Mouse (Mus musculus) hindbrain, embryonic 15.5 days (tissue): ENCODE results near the gene P2ry10. TPM values are rescaled to one million over a fixed set of nuclear protein-coding genes. Genes with fewer than 3 reads are reported as not detected.

Experiments
- ATAC-seq: fragments of 200-750 bp; cut with Nextera tagmentation; 2 replicates; pipeline ENCODE4 v1.8.0; 2017; ENCODE audit warnings: low read depth, moderate number of reproducible peaks, moderate TSS enrichment; ENCODE audit not compliant: low FRiP score
- H3K27ac ChIP-seq: fragments of 300-500 bp; sonication (generic); replicated peaks from 2 replicates; pipeline ENCODE4 v1.5.1; 2015; ENCODE audit warnings: mild to moderate bottlenecking, inconsistent platforms
- H3K27me3 ChIP-seq: fragments of 300-500 bp; sonication (generic); 2 replicates; pipeline ENCODE4 v1.6.1; 2015; ENCODE audit warnings: control low read depth, inconsistent platforms
- H3K36me3 ChIP-seq: fragments of 300-500 bp; sonication (generic); 2 replicates; pipeline ENCODE4 v1.6.1; 2015; ENCODE audit warnings: control low read depth, inconsistent platforms
- H3K4me1 ChIP-seq: fragments of 300-500 bp; sonication (generic); replicated peaks from 2 replicates; pipeline ENCODE4 v1.6.1; 2015; ENCODE audit warnings: control low read depth, inconsistent platforms
- H3K4me2 ChIP-seq: fragments of 300-500 bp; sonication (generic); 2 replicates; pipeline ENCODE4 v1.6.1; 2015; ENCODE audit warnings: moderate library complexity, mild to moderate bottlenecking, inconsistent platforms
- H3K4me3 ChIP-seq: fragments of 300-500 bp; sonication (generic); 2 replicates; pipeline ENCODE4 v1.5.1; 2015; ENCODE audit warnings: mild to moderate bottlenecking, inconsistent platforms
- H3K9ac ChIP-seq: fragments of 300-500 bp; sonication (generic); 2 replicates; pipeline ENCODE4 v1.6.1; 2015; ENCODE audit warnings: inconsistent platforms
- H3K9me3 ChIP-seq: fragments of 300-500 bp; sonication (generic); 2 replicates; pipeline ENCODE4 v1.6.1; 2016; ENCODE audit warnings: control low read depth, inconsistent platforms
- WGBS: fragments of 180-500 bp; shearing (Covaris S2); methylation state at CpG from one replicate; pipeline ENCODE4 v1.1.7; 2015; 5-methylcytosine and 5-hydroxymethylcytosine counted together
- polyA plus RNA-seq: library from polyadenylated mRNA; unstranded; fragments of >200 nt; fragmentation: Nextera tagmentation; extraction: Ambion mirVana; gene quantifications from 2 replicates; pipeline ENCODE4 v1.2.1, GENCODE M21; 2015

P2ry10 gene
- polyA plus RNA-seq, 1 experiment from 2014 or later = not detected

DNA sequence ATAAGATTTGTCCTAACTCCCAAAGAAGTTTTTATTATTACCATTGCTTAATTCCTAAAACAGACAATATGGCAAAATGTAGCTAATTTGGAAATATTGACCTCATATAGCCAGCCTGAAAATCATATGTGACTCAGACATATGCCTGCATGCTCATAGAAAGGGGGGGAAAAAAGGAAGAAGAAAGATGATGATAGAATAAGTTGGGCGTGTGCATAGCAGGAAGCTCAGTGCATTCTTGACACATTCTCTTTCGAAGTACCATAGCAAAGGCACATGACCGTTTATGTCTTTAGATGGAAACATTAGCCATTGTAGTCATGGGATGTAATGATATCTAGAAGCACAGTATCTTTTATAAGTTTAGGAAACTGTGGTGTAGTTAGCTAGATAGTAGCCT lies 60.4 kb downstream of the P2ry10 start, which contains the start of gene P2ry10b:
Gene P2ry10b, plus strand, starts transcription at position 247 of the 400 bp plus-strand sequence.
- no peak within 1 kb of the TSS for H3K9ac ChIP-seq
- H3K9me3 ChIP-seq = no peaks in the 10 kb centered on the region
- no peak within 1 kb of the TSS for H3K4me2 ChIP-seq
- no peak within 1 kb of the TSS for H3K27ac ChIP-seq
- H3K4me3 ChIP-seq = no peak within 1 kb of the TSS
- no peaks in the 10 kb centered on the region for H3K27me3 ChIP-seq
- H3K4me1 ChIP-seq = no peaks in the 10 kb centered on the region
- H3K36me3 ChIP-seq = no peaks in the 10 kb centered on the region
- ATAC-seq = no peak
- WGBS = 89% methylated on average over 3 of the region's 3 CpGs

DNA sequence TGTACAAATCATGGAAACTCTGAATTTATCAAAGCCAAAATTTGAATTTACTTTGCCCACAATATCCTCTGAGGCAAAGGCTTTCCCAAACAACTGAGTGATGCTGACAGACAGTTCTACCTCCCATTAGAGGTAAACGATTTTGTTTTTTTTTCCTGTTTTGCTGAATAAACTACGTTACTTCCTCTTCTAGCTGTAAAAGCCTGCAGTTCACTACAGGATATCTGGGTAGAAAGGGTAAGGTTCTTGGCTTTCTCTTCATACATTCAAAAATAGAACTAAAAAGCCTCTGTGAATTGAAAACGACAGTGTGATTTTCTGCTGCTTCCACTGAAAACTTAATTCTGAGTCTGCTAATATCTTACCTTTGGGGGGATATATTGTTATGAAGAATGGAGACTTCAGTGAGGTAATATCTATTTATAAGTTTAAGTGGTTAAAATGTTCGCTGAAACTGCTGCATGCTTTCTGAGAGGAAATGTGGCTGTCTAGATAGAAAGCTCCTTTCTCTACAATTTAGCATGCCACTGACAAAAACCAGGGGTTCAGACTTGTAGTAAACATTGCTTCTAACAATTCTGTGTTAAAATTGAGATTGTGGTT lies 61.2 kb downstream of the P2ry10 start:
- Histone ChIP-seq H3K4me3 (no peak overlapping the region), H3K27me3 (no peaks in the 10 kb centered on the region), H3K9me3 (no peaks in the 10 kb centered on the region), H3K27ac (no peak overlapping the region), H3K4me1 (no peaks in the 10 kb centered on the region), H3K4me2 (no peak overlapping the region), H3K36me3 (no peaks in the 10 kb centered on the region), H3K9ac (no peak overlapping the region)
- 68% methylated on average over 4 of the region's 4 CpGs for WGBS
- no peak for ATAC-seq

DNA sequence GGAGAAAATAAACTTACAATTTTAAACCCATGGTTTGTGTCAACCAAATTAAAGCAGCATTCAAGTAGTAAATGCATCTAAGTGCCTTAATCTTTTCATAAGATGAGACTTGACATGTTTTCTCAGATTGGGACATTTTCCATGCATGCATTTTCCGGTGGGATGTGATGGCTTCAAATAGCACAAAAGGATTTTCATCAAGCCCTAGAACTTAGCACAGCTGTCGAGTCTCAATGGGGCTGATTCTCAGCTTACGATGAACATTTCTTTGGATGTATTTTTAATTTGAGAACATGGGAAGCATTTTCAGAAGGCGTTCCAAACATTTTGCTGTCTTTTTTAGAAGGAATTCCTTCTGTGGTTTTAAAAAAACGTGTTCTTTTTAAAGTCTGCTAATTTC lies 61.7 kb downstream of the P2ry10 start:
- Histone ChIP-seq H3K9ac (no peak overlapping the region), H3K36me3 (no peaks in the 10 kb centered on the region), H3K4me2 (no peak overlapping the region), H3K4me1 (no peaks in the 10 kb centered on the region), H3K4me3 (no peak overlapping the region), H3K9me3 (no peaks in the 10 kb centered on the region), H3K27me3 (no peaks in the 10 kb centered on the region), H3K27ac (no peak overlapping the region)
- no peak for ATAC-seq
- 60% methylated on average over 5 of the region's 5 CpGs for WGBS

DNA sequence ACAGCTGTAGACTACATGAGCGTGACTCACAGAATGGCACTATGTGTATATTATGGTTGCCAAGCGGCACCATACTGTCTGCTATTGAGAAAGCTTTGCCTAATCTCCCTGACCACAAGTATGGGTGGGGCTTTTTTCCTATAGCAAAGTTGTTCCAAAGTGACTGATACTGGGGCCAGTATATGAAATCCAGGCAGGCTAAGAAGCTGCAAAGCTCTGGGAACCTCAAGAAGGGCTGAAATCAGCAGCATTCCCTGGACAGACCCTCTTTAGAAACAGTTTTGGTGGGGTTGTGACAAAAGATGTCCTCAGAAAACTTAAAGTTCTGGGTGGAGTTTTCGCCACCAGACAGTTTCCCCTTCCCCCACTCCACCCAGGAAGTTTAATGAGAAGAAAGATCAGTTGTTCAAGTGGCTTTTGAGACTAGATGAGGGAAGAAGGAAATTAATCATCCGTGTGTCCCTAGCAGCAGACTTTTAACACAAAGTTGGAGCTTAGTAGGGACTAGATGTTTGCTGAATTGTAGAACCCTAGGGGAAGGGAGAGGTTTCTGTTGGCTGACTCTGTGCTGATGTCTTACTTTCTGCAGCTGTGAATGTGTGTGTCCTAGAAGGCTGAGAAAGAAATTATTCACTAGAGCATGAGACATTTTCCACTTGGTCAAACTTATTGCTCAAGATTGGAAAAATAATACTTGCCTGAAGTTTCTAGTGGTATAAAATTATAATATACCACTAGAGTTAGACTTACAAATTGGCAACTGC lies 62.6 kb downstream of the P2ry10 start:
- H3K4me1 ChIP-seq = no peaks in the 10 kb centered on the region
- 68% methylated on average over 4 of the region's 4 CpGs for WGBS

More for the DNA sequence above, 62.6 kb downstream of the P2ry10 start:
- Histone ChIP-seq H3K9ac (no peak overlapping the region), H3K9me3 (no peaks in the 10 kb centered on the region), H3K36me3 (no peaks in the 10 kb centered on the region), H3K27ac (no peak overlapping the region), H3K4me2 (no peak overlapping the region), H3K27me3 (no peaks in the 10 kb centered on the region), H3K4me3 (no peak overlapping the region)
- ATAC-seq = no peak

Other genes with a start within 250 kb of the P2ry10 start
- 0.71 and 1.9 TPM in 2 replicates for gene Rtl3, start 247.8 kb upstream of the P2ry10 start, polyA plus RNA-seq
- gene Lpar4, start 167.9 kb upstream of the P2ry10 start, polyA plus RNA-seq = 4.9 and 5.6 TPM in 2 replicates
- gene P2ry10b, start 60.4 kb downstream of the P2ry10 start, polyA plus RNA-seq = 0.24 and 0.38 TPM in 2 replicates
- not detected in 2 replicates for gene Gpr174, start 167.4 kb downstream of the P2ry10 start, polyA plus RNA-seq